Mouse (Mus musculus) c-Kit-negative CD71-positive TER-119-positive erythroid progenitor cells, embryonic 14.5 days (primary cell): ENCODE data around the gene Shank3.

Experiments used
- DNase-seq: peaks from one replicate; pipeline ENCODE4 v3.0.0-alpha.2; 2013; ENCODE audit warnings: low read depth, low spot score

The Shank3 gene

GRCm38 (mm10) chr15:89477091-89477491 is 22.3 kb upstream of the Shank3 start, which contains the start of gene Arsa:
Gene Arsa (minus strand): TSS chr15:89477425.
- no peak for DNase-seq

GRCm38 (mm10) chr15:89477806-89478205 is 21.6 kb upstream of the Shank3 start:
- no peak for DNase-seq

GRCm38 (mm10) chr15:89478622-89479021 is 20.8 kb upstream of the Shank3 start:
- DNase-seq: no peak

GRCm38 (mm10) chr15:89480584-89480983 is 18.8 kb upstream of the Shank3 start:
- no peak for DNase-seq

- DNase-seq: no peak
Observed at GRCm38 (mm10) chr15:89488182-89488581, 11.2 kb upstream of the Shank3 start.

GRCm38 (mm10) chr15:89488611-89489117 is 10.8 kb upstream of the Shank3 start:
- no peak for DNase-seq

GRCm38 (mm10) chr15:89494970-89495369 is 4.5 kb upstream of the Shank3 start:
- no peak for DNase-seq

- no peak for DNase-seq
Observed at GRCm38 (mm10) chr15:89496131-89496530, 3.3 kb upstream of the Shank3 start.

GRCm38 (mm10) chr15:89496841-89497240 is 2.6 kb upstream of the Shank3 start:
- no peak for DNase-seq

- no peak for DNase-seq
Observed at GRCm38 (mm10) chr15:89497391-89498048, 1.9 kb upstream of the Shank3 start.

- DNase-seq: no peak
Observed at GRCm38 (mm10) chr15:89498049-89498960, 1.1 kb upstream of the Shank3 start.

- no peak for DNase-seq
Observed at GRCm38 (mm10) chr15:89499784-89500220, 379 bp downstream of the Shank3 start.

- no peak for DNase-seq
Observed at GRCm38 (mm10) chr15:89500221-89500791, 883 bp downstream of the Shank3 start.

- DNase-seq: no peak
Observed at GRCm38 (mm10) chr15:89501321-89501720, 1.9 kb downstream of the Shank3 start.

- DNase-seq: no peak
Observed at GRCm38 (mm10) chr15:89504838-89505237, 5.4 kb downstream of the Shank3 start.

GRCm38 (mm10) chr15:89507751-89508150 is 8.3 kb downstream of the Shank3 start:
- no peak for DNase-seq

GRCm38 (mm10) chr15:89512679-89513078 is 13.3 kb downstream of the Shank3 start:
- no peak for DNase-seq

GRCm38 (mm10) chr15:89521951-89522350 is 22.5 kb downstream of the Shank3 start:
- DNase-seq: no peak

GRCm38 (mm10) chr15:89522566-89523282 is 23.3 kb downstream of the Shank3 start:
- DNase-seq: no peak

GRCm38 (mm10) chr15:89523283-89523832 is 23.9 kb downstream of the Shank3 start:
- DNase-seq: no peak

- DNase-seq: no peak
Observed at GRCm38 (mm10) chr15:89524001-89524571, 24.7 kb downstream of the Shank3 start.
